Mouse (Mus musculus) thymus, adult 2 months (tissue): Measurements from ENCODE around the gene Cmtm3. TPM values are rescaled to one million over a fixed set of nuclear protein-coding genes. Genes with fewer than 3 reads are reported as not detected.

Experiments used
- DNase-seq: peaks from one replicate; pipeline ENCODE4 v3.0.0; 2021
- H3K27ac ChIP-seq: fragments of 200-500 bp; 2 replicates; pipeline ENCODE4 v1.5.1; 2012; ENCODE audit warnings: low read length, control low read depth; ENCODE audit not compliant: control insufficient read depth, insufficient read depth
- H3K27me3 ChIP-seq: fragments of 200-500 bp; 2 replicates; pipeline ENCODE4 v1.6.1; 2012; ENCODE audit warnings: mild to moderate bottlenecking, low read length, moderate library complexity, mixed read lengths; ENCODE audit not compliant: control insufficient read depth, insufficient read depth
- H3K36me3 ChIP-seq: fragments of 200-500 bp; 2 replicates; pipeline ENCODE4 v1.6.1; 2012; ENCODE audit warnings: mild to moderate bottlenecking, low read length, moderate library complexity; ENCODE audit not compliant: control insufficient read depth, insufficient read depth
- H3K4me1 ChIP-seq: fragments of 200-500 bp; replicated peaks from 2 replicates; pipeline ENCODE4 v1.6.1; 2012; ENCODE audit warnings: low read length; ENCODE audit not compliant: control insufficient read depth, insufficient read depth
- H3K4me3 ChIP-seq: fragments of 200-500 bp; 2 replicates; pipeline ENCODE4 v1.5.1; 2012; ENCODE audit warnings: mild to moderate bottlenecking, low read length, control low read depth, moderate library complexity; ENCODE audit not compliant: control insufficient read depth, insufficient read depth
- CTCF ChIP-seq: fragments of 200-500 bp; IDR thresholded peaks from 2 replicates; pipeline ENCODE4 v1.5.1; 2012; ENCODE audit warnings: mild to moderate bottlenecking, control low read depth, low read length, moderate library complexity, borderline replicate concordance; ENCODE audit not compliant: control insufficient read depth, poor library complexity, insufficient read depth; ENCODE audit errors: extremely low read depth
- POLR2A ChIP-seq: fragments of 200-500 bp; IDR thresholded peaks from 2 replicates; pipeline ENCODE4 v1.6.1; 2012; ENCODE audit warnings: mild to moderate bottlenecking, low read length, control low read depth, moderate library complexity; ENCODE audit not compliant: control insufficient read depth, poor library complexity, insufficient read depth; ENCODE audit errors: extremely low read depth
- WGBS: fragments of 180-500 bp; shearing (Covaris S2); methylation state at CpG from one replicate; pipeline ENCODE4 v1.1.7; 2018; 5-methylcytosine and 5-hydroxymethylcytosine counted together
- polyA plus RNA-seq: library from polyadenylated mRNA; depleted of rRNA; stranded (reverse); fragments of >200 nt; gene quantifications from 2 replicates; pipeline ENCODE4 v1.2.3, GENCODE M21; 2012

The Cmtm3 gene
- polyA plus RNA-seq, 1 experiment: 63.4 TPM

DNA sequence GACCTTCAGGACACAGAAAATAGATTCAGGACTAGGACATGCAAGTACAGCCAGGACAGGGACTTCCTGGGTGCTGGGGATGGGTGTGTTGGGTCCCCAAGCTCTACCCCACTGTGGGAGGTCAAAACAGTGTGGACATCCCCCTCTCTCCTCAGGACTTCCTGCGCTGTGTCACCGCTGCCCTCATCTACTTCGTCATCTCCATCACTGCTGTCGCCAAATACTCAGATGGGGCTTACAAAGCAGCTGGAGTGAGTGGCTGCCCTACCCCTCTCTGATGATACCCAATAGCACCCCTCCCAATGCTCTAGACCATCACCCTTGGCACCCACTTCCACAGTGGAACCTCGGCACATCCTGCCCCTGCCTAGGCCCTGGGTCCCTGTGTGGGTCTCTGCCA lies 5.4 kb downstream of the Cmtm3 start:
- 94% methylated on average over 5 of the region's 5 CpGs for WGBS
- TF ChIP-seq CTCF: no peak
- no peak for TF ChIP-seq POLR2A
- H3K4me1 ChIP-seq: peaks cover 13% of the 10 kb centered on the region

DNA sequence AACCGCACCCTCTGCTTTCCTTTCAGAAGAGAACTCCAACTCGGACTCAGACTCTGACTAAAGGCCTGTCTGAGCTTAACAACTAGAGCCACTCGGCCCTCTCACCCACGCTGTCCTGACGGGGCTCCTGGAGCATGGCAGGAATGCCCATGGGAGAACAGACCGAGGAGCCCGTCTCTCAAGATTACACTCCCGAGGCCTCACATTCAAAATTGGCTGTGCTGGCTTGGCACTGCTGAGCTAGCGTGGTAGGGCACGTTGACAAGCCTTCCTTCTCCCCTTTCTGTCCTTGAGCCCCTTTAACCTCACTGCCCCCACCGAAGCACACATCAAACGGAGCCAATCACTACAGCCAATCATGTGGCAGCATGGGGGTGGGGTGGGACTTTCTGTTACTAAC lies 7.5 kb downstream of the Cmtm3 start:
- H3K4me3 ChIP-seq: no peak overlapping the region
- TF ChIP-seq CTCF: no peak
- TF ChIP-seq POLR2A: no peak
- H3K4me1 ChIP-seq: 0 out of 2 replicates have a peak, but pooled peaks cover under 1% of the 10 kb centered on the region
- 86% methylated on average over 12 of the region's 12 CpGs for WGBS
- H3K27me3 ChIP-seq: no peaks in the 10 kb centered on the region
- no peaks in the 10 kb centered on the region for H3K36me3 ChIP-seq
- DNase-seq: no peak
- no peak overlapping the region for H3K27ac ChIP-seq

More for the DNA sequence above, 5.4 kb downstream of the Cmtm3 start:
- Histone ChIP-seq H3K36me3 (no peaks in the 10 kb centered on the region), H3K27ac (no peak overlapping the region), H3K4me3 (no peak overlapping the region), H3K27me3 (no peaks in the 10 kb centered on the region)
- DNase-seq: no peak

DNA sequence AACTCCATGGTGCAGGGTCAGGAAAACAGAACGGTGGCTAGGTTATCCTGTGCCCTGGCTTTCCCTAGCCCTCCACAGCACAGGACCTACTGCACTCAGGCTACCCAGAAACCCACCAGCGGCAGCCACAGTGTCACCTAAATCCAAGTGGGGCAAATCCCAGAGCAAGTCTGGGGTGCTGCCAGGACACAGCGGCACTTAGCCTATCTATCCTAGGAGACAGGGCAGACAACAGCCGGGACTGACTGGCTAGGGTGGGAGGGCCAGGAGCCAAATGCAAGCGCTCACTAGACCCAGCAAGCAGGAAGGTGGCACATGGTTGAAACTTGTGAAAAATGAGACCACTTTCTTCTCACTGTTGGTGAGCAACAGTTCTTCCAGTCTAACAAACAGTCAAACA lies 9.8 kb downstream of the Cmtm3 start:
- H3K27me3 ChIP-seq: no peaks in the 10 kb centered on the region
- no peak overlapping the region for H3K4me3 ChIP-seq
- H3K4me1 ChIP-seq: no peaks in the 10 kb centered on the region
- TF ChIP-seq POLR2A (no peak), CTCF (no peak)
- H3K36me3 ChIP-seq: no peaks in the 10 kb centered on the region
- no peak overlapping the region for H3K27ac ChIP-seq
- DNase-seq: no peak
- 90% methylated on average over 5 of the region's 5 CpGs for WGBS

- no peak for DNase-seq
- no peaks in the 10 kb centered on the region for H3K27me3 ChIP-seq
- TF ChIP-seq CTCF: no peak
- no peak for TF ChIP-seq POLR2A
- H3K4me3 ChIP-seq: no peak overlapping the region
- H3K36me3 ChIP-seq: no peaks in the 10 kb centered on the region
- H3K27ac ChIP-seq: no peak overlapping the region
- H3K4me1 ChIP-seq: no peaks in the 10 kb centered on the region
- 83% methylated on average over 13 of the region's 13 CpGs for WGBS
Measured at GRCm38 (mm10) chr8:104350047-104350446, 10.8 kb downstream of the Cmtm3 start.

- H3K27me3 ChIP-seq: no peaks in the 10 kb centered on the region
- DNase-seq: no peak
- H3K4me3 ChIP-seq: no peak overlapping the region
- no peak overlapping the region for H3K27ac ChIP-seq
- TF ChIP-seq POLR2A (no peak), CTCF (no peak)
- WGBS: 60% methylated on average over 5 of the region's 5 CpGs
- H3K4me1 ChIP-seq: no peaks in the 10 kb centered on the region
- no peaks in the 10 kb centered on the region for H3K36me3 ChIP-seq
Measured at GRCm38 (mm10) chr8:104353186-104353585, 14.0 kb downstream of the Cmtm3 start.

- Histone ChIP-seq H3K4me1 (no peaks in the 10 kb centered on the region), H3K36me3 (no peaks in the 10 kb centered on the region), H3K4me3 (no peak overlapping the region), H3K27me3 (no peaks in the 10 kb centered on the region), H3K27ac (no peak overlapping the region)
- 95% methylated on average over 10 of the region's 10 CpGs for WGBS
- TF ChIP-seq POLR2A: no peak
- no peak for TF ChIP-seq CTCF
- DNase-seq: no peak
Measured at GRCm38 (mm10) chr8:104354504-104354903, 15.3 kb downstream of the Cmtm3 start.

DNA sequence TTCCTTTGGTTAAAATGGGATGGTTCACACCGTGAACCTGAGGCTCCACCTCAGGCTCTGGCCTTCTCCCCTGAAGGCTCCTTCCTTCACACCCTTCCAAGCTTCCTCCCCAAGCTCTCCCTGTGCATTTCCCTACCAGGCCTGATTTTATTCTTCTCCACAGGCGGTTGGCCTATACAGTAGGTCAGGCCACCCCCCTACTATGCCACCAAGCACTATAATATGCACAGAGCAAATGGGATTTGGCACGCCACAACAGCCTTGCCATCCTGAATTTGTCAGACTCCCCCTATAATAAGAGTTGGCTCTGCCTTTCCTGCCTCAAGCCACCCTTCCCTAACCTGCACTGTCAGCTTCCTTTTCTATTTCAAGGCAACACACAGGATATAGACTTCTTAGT lies 19.4 kb downstream of the Cmtm3 start:
- 92% methylated on average over 3 of the region's 3 CpGs for whole genome bisulfite sequencing
- no peaks in the 10 kb centered on the region for H3K36me3 ChIP-seq
- no peak for TF ChIP-seq POLR2A
- no peak for TF ChIP-seq CTCF
- DNase-seq: no peak
- no peaks in the 10 kb centered on the region for H3K27me3 ChIP-seq
- no peak overlapping the region for H3K4me3 ChIP-seq
- H3K27ac ChIP-seq: no peak overlapping the region
- no peaks in the 10 kb centered on the region for H3K4me1 ChIP-seq

GRCm38 (mm10) chr8:104359778-104360456 lies 20.7 kb downstream of the Cmtm3 start:
- Histone ChIP-seq H3K27me3 (no peaks in the 10 kb centered on the region), H3K4me3 (no peak overlapping the region), H3K27ac (no peak overlapping the region), H3K36me3 (no peaks in the 10 kb centered on the region), H3K4me1 (no peaks in the 10 kb centered on the region)
- no peak for DNase-seq
- TF ChIP-seq POLR2A (no peak), CTCF (no peak)
- WGBS: 95% methylated on average over 15 of the region's 15 CpGs
